Mouse (Mus musculus) layer of hippocampus, postnatal 14 days (tissue): Measurements from ENCODE around the gene Rfwd3. TPM values are rescaled to one million over a fixed set of nuclear protein-coding genes. Genes with fewer than 3 reads are reported as not detected.
"Not testable (repeated sequence)": the region's sequence is repeated elsewhere in the genome, so short reads cannot be mapped to it uniquely, and the experiment has no call there.

Experiments
- DNase-seq, 2 experiments: peaks; one replicate each; pipeline ENCODE4 v3.0.0; 2021 to 2022; ENCODE audit warnings: low spot score in 2 of 2, mixed read lengths in 1 of 2
- long read RNA-seq, 2 experiments: library from polyadenylated mRNA; stranded (forward); transcript quantifications; one replicate each; pipeline ENCODE4 v2.0.0; 2021
- total RNA-seq, 2 experiments: library from RNA; stranded (reverse); gene quantifications; 2 replicates each; pipeline ENCODE4 v1.2.3; 2021

Gene Rfwd3
- 10 to 100 TPM; 19.7 to 20.3 TPM for total RNA-seq
- long read RNA-seq, experiment 1, full-length matches to known transcripts: 10 of 13 reads
- long read RNA-seq, experiment 1, partial matches to known transcripts: 2 of 13 reads
- long read RNA-seq, experiment 1, other reads (novel, unspliced or antisense): 1 of 13 reads
- long read RNA-seq, experiment 2, full-length matches to known transcripts: 6 of 8 reads
- long read RNA-seq, experiment 2, partial matches to known transcripts: 2 of 8 reads
- long read RNA-seq, experiment 2, other reads (novel, unspliced or antisense): 0 of 8 reads

DNA sequence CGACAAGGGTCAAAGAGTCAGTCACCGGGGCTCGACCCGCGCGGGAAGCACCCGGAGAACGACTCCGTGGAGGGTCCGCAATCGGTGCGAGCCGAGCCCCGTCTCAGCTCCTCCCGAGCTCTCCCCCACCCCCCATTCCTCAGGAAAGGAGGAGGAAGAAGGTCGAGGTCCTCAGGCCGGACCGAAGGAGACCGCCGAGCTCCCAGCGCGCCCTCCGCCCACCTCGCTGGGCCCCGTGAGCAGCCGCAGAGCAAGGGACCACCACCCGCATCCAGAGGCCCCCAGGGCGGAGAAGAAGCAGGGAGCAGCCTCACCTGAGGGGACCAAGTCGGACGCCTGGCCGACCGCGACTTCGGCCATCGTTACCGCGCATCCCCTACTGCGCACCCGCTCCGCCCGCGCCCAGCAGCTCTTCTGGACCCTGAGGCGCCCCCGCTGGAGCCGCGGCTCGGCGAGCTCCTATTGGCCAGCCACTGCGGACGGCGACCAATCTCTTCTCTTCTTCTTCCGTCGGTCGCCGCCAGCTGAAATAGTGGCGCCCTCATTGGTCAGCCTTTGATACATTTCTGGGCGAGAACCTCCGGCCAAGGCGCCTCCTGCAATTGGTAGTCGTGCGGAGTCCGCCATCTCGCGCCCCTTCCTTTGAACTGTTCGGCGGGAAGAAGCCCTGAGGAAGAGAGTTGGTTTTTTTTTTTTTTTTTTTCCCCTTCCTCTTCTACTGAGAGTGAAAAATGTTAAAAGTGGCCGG lies at the start of gene Rfwd3:
Gene Rfwd3, minus strand, starts transcription at position 402 of the 748 bp plus-strand sequence.
- DNase-seq: peak; percentile 96 to 98

- peak; percentile 68 to 79 for DNase-seq
Measured at GRCm38 (mm10) chr8:111343225-111343624, 43.2 kb upstream of the Rfwd3 start.

DNA sequence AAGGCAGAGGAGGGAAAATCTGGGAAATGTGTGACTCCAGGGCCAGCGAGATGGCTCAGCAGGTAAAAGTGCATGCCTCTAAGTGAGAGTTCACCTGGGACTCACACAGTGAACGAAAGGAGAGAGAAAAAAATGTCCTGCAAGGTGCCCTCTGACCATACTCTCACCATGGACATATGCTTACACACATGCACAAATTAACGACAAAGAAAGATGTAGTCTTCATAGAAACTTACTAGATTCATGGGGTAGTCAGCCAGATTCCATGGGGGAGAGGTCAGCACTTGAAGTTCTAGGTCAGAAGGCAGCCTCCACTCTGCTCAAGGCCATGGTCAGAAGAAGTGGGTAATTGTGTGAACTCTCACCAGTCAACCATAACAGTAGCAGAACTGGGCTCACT lies 40.2 kb upstream of the Rfwd3 start:
- no peak for DNase-seq

DNA sequence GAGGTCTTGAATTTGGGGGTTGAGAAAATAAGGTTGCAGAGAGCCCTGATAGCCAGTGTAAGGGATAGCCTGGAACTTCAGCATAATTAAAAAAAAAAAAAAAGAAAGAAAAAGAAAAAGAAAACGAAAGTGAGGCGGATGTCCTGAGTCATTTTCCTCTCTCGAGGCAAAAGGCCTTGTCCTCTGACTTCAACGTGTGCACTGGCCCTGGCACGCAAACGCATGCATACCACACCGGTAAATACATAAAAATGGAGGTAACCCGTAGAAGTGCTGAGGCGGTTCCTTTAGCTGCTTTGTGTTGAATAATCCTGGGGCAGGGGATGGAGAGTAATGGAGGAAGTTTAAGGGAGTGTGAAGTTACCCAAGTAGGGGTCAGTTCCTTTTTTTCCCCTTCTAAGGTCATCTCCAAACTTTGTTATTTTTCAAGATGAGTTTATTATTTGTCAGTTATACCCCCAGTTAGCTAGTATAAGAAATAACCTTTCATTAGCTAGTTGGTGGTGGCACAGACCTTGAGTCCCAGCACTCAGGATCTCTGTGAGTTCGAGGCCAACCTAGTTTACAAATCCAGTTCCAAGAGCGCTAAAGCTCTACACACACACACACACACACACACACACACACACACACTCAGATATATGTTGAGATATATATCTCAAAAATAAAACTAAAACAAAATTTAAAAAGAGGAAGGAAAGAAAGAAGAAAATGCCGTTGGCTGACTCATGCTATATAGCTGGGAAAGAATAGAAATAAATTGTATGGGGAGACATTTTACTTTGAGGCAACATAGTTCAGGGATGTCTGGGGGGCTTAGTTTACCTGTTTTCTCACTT lies 38.6 kb upstream of the Rfwd3 start:
- DNase-seq: no peak

DNA sequence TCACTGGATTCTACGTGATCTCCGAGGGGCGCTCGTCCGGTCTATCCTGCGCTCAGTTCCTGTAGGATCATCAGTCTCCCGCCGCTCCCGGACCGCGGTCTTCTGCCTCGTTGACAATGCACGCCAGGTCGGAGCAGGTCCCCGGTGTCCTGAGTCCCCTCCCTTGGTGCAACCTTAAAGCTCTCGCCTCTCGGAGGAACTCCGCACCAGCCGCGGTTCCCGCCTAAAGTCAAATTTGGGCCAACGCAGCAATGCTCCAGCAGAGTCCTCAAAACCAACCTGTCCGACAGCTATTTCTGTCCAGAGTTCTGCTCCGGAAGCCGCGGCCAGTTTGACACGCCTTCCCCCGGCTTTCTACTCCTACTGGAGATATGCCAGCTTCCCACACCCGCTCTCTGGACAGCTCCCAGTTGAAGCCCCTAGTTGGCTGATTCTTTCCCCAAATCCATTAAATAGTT lies 37.9 kb upstream of the Rfwd3 start, which contains the start of gene Mlkl:
Gene Mlkl, minus strand, starts transcription at position 288 of the 458 bp plus-strand sequence.
- DNase-seq: no peak

GRCm38 (mm10) chr8:111337311-111337889 lies 37.4 kb upstream of the Rfwd3 start:
- DNase-seq: no peak

- no peak for DNase-seq
Measured at GRCm38 (mm10) chr8:111336692-111337091, 36.7 kb upstream of the Rfwd3 start.

DNA sequence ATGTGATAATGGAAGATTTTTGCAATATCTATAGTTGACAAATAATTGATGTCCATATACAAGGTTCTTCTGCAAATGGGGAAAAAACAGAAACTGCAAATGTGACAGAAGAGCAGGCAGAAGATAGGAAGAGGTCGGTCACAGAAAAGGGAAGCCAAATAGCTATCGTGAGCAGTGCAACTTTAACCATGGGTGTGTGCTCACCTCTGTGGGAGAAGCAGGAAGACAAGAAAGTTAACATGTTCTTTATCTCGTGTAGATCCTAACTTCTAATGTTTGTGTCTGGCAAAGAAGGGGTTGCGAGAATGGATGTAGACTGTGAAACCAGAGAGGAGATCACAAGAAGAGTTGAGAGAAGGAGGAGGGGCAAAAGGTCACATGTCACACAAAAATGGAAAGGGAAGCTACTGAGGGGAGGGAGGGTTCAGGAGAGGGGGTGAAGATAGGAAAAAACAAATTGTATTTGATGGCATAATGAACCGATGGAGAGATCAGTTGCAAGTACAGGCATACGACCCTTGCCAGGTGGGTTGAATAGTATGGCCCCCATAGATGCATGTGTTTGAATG lies 25.3 kb upstream of the Rfwd3 start:
- no peak for DNase-seq

DNA sequence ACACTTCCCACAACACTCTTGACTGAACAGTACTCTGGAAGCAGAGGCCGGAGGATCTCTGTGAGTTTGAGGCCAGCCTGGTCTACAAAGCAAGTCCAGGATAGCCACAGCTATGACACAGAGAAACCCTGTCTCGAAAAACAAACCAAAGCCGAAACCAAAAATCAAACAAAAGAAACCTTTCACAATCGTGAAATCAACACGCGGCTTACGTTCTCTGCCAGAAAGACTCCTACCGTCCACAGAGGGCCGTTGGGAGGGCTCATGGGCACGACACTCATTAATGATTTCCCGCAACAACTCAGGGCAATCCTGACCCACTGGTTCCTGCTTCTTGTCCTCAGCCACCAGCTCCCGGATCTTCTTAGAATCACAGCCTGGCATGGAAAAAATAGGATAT lies 14.7 kb upstream of the Rfwd3 start:
- DNase-seq: no peak

DNA sequence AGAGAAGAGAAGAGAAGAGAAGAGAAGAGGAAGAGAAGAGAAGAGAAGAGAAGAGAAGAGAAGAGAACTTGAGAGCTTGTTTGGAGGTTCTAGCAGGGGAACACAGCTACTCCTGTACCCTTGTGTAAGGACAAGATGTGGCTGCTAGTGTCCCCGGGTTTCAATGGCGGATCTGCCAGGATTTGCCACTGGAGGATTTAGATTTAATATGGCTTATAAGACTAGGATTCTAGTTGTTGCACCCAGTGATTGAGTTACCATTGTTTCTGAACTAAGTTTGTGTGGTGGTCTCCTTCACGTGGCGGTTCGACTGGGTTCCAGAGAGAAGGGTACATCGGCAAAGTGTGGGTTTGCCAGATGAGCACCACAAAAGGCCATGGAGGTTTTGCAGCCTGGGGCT lies 13.9 kb upstream of the Rfwd3 start:
- DNase-seq: not testable (repeated sequence)

GRCm38 (mm10) chr8:111312758-111313162 lies 12.7 kb upstream of the Rfwd3 start:
- DNase-seq: no peak

- not testable (repeated sequence) for DNase-seq
Measured at GRCm38 (mm10) chr8:111310006-111310405, 10.0 kb upstream of the Rfwd3 start.

GRCm38 (mm10) chr8:111305031-111305730 lies 5.2 kb upstream of the Rfwd3 start:
- no peak for DNase-seq

- DNase-seq: no peak
Measured at GRCm38 (mm10) chr8:111304359-111304758, 4.3 kb upstream of the Rfwd3 start.

DNA sequence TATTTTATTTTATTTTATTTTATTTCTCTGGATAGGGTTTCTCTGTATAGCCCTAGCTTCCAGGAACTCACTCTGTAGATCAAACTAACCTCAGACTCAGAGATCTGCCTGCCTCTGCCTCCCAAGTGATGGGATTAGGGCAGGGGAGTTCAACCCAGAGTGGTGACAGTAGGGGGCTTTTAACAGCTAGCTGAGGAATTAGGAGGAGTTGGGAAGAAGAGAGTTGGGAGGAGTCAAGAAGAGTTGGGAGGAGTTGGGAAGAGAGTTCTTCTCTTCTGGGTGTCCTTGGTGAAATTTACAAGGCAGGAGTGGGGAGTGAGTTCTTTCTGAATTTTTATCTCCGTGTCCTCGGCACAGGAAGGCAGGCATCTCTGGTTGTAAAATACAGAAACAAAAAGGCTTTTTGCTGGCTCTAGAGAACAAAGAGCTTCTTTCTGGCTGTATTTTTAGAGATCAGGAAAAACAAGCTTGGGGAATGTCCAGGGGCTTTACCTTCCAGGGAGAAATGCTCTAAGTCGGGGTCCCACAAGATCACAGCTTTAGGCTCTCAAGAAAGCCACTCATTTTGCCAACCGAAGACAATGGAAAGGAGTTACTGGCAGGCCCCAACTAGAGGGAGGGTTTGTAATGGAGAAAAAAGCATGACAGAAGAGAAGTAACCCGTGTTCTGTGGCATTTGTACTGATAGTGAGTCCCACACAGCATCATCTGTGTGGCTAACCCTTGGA lies 3.2 kb upstream of the Rfwd3 start:
- DNase-seq: not testable (repeated sequence)

GRCm38 (mm10) chr8:111300597-111301546 lies 850 bp upstream of the Rfwd3 start:
- DNase-seq: no peak

DNA sequence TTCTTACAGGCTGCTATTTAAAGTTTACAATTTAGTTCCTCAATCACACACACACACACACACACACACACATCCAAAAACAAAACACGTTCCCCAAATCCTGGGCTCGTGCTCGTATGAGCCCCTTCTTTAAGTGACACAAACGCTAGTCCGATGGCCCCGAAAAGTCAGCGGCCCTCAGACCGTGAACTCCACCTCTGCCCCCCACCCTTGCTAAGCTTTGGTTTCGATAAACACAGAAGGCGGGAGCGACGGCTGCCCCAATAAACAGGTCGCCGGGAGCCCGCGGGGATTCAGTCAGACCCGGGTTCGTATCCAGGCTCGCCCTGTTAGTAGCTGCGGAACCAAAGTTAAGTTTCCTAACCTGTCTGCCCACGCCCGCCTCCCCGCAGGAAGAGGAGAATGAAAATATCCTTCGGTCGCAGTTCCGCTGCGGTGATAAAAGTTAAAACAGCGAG lies 630 bp downstream of the Rfwd3 start:
- DNase-seq: peak; percentile 21 to 24

DNA sequence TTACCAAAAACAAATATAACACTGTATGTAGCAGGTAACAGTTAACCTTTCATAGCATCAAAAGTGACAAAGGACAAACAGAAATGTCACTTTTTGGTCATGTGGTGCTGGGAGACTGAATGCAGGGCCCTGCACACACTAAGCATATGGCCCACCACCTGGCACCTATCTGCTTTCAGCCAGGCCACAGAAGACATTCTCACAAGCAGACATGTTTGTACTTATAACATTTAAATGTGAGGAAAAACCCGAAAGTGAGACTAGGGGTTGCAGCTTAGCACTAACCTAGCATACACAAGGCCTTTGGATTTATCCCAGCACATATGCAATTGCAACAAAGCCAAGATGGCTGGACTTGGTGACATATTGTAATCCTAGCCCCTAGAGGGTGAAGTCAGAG lies 2.0 kb downstream of the Rfwd3 start:
- no peak for DNase-seq
